Mouse (Mus musculus) bone marrow, adult 2 months (tissue): Measurements from ENCODE around the gene Speg.

ENCODE experiments used
- CTCF ChIP-seq: fragments of 200-500 bp; IDR thresholded peaks from 2 replicates; pipeline ENCODE4 v1.5.1; 2011; ENCODE audit warnings: low read length, control low read depth; ENCODE audit not compliant: control insufficient read depth, insufficient read depth
- POLR2A ChIP-seq: fragments of 200-500 bp; IDR thresholded peaks from 2 replicates; pipeline ENCODE4 v1.6.1; 2011; ENCODE audit warnings: low read depth, mild to moderate bottlenecking, control low read depth, low read length, borderline replicate concordance; ENCODE audit not compliant: control insufficient read depth

- no peak for TF ChIP-seq POLR2A
- no peak for TF ChIP-seq CTCF
Observed at GRCm38 (mm10) chr1:75347279-75347678, 27.8 kb upstream of the Speg start.
